Comparison of ENCODE assay signal across 25 mouse cellular contexts in the genomic region with DNA sequence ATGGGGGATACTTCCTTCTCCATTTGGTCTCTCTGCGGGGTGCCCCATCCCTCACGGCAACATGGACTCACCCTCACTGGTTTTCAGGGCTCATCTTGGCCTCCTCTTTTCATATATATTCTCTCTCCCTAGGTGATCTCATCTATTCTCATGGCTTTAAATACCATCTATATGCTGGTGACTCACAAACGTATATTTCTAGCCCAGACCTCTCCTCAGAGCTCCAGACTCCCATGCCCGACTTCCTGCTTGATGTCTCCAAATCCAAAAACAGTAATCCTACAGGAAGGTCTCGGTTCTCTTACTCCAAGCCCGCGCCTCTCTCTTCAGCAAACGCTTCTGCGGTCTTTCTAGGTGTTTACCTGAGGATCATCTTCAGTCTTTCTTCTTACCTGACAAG. TPM values are rescaled to one million over a fixed set of nuclear protein-coding genes. Genes with fewer than 3 reads are reported as not detected.
"Had no signal": no experiment of that assay in that cellular context is flagged by ENCODE, and none has a peak within 500 bp of the region (broad histone marks: within the 10 kb centered on the region; RNA-seq: fewer than 3 reads in every experiment).

No protein-coding gene starts in this region.

- H3K4me2 ChIP-seq: lung, embryonic 15.5 days; midbrain, embryonic 11.5 days; midbrain, embryonic 13.5 days; midbrain, embryonic 15.5 days; neural tube, embryonic 12.5 days; stomach, embryonic 15.5 days had no signal

- H3K27ac ChIP-seq: lung, embryonic 15.5 days; macrophage; midbrain, embryonic 13.5 days; midbrain, embryonic 15.5 days; neural tube, embryonic 12.5 days; stomach, embryonic 15.5 days; stomach, postnatal 0 days had no signal

- ATAC-seq: liver, postnatal 0 days; lung, postnatal 0 days; midbrain, embryonic 13.5 days; midbrain, embryonic 15.5 days had no signal

- H3K4me3 ChIP-seq: lung, embryonic 15.5 days; megakaryocyte, embryonic 14.5 days; midbrain, embryonic 13.5 days; midbrain, embryonic 15.5 days; neural tube, embryonic 12.5 days; stomach, embryonic 15.5 days had no signal

- H3K36me3 ChIP-seq: lung, embryonic 15.5 days; midbrain, embryonic 13.5 days; midbrain, embryonic 15.5 days; neural tube, embryonic 12.5 days; stomach, embryonic 15.5 days had no signal

- H3K9me3 ChIP-seq: lung, embryonic 15.5 days; midbrain, embryonic 13.5 days; midbrain, embryonic 15.5 days; neural tube, embryonic 12.5 days; stomach, embryonic 15.5 days had no signal

- H3K9ac ChIP-seq: liver, postnatal 0 days; lung, embryonic 15.5 days; midbrain, embryonic 13.5 days; midbrain, embryonic 15.5 days; neural tube, embryonic 12.5 days; stomach, embryonic 15.5 days had no signal

- DNase-seq: liver, postnatal 0 days; lung, adult 2 months; lung, postnatal 14 days; lung, postnatal 36 days; right cerebral cortex, postnatal 14 days; thymus, adult 2 months; thymus, postnatal 25 days; thymus, postnatal 4 days had no signal

- H3K27me3 ChIP-seq: midbrain, embryonic 15.5 days had no signal

RNA-seq across cellular contexts. Expression of a gene that starts 3.9 kb away (rescaled TPM):
- total RNA-seq: megakaryocyte progenitor cell, adult 5-6 weeks; monocyte, adult 5-6 weeks; neutrophil, adult 5-6 weeks had no signal
- polyA plus RNA-seq: liver, postnatal 0 days; spleen, adult 2 months; urinary bladder, adult 2 months had no signal

RNA-seq across cellular contexts. Expression of a gene that starts 11.8 kb away (rescaled TPM):
- total RNA-seq: megakaryocyte progenitor cell, adult 5-6 weeks; midbrain, postnatal 0 days; monocyte, adult 5-6 weeks; neutrophil, adult 5-6 weeks had no signal
- polyA plus RNA-seq: liver, postnatal 0 days; lung, adult 2 months; lung, embryonic 15.5 days; lung, postnatal 0 days; macrophage; midbrain, embryonic 11.5 days; midbrain, embryonic 13.5 days; midbrain, embryonic 15.5 days; neural tube, embryonic 12.5 days; neural tube, embryonic 14.5 days; spleen, adult 2 months; stomach, embryonic 15.5 days; stomach, postnatal 0 days; thymus, adult 2 months; urinary bladder, adult 2 months had no signal
